Mouse (Mus musculus): ENCODE results near the gene Ntrk3. TPM values are rescaled to one million over a fixed set of nuclear protein-coding genes. Genes with fewer than 3 reads are reported as not detected.

Gene Ntrk3
- polyA plus RNA-seq, 1 experiment, result 91.5 TPM

DNA sequence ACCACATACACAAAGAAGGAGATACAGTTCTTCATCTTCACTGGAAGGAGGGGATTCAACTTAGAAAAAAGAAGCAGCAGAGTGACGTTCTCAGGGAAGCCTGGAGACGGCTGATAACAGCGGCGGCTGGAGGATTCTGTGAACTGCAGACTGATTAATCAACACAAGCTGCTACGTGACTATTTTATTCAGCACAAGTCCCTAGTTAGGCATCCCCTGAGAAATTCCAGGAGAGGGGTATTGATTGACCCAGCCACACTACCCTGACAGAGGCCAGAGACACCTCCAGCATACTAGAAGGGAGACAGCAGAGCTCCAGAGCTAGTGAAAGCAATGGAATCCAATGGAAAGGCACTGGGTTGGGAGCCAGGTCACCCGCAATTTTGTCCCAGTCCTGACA, 516.1 kb downstream of the Ntrk3 start:
- H3K4me1 ChIP-seq (ENCODE audit: control insufficient read depth, insufficient read depth, low read length), result no peaks in the 10 kb centered on the region
- H3K27ac ChIP-seq (ENCODE audit: insufficient read depth, low read length), result no peak overlapping the region
- WGBS, result 80% methylated on average over 6 of the region's 6 CpGs
- DNase-seq, result no peak
- TF ChIP-seq CTCF (IDR thresholded peaks at IDR 0.05; ENCODE audit: borderline replicate concordance, insufficient read depth, low read depth, low read length) (no peak), POLR2A (IDR thresholded peaks at IDR 0.05; ENCODE audit: borderline replicate concordance, insufficient read depth, low read length) (no peak)
- no peak overlapping the region for H3K4me3 ChIP-seq (replicated peaks; ENCODE audit: insufficient read depth, low read depth, low read length)
- H3K27me3 ChIP-seq (ENCODE audit: control insufficient read depth, insufficient read depth, low read length), result no peaks in the 10 kb centered on the region

- H3K4me1 ChIP-seq (ENCODE audit: control insufficient read depth, insufficient read depth, low read length), result no peaks in the 10 kb centered on the region
- H3K4me3 ChIP-seq (replicated peaks; ENCODE audit: insufficient read depth, low read depth, low read length), result no peak overlapping the region
- TF ChIP-seq POLR2A (IDR thresholded peaks at IDR 0.05; ENCODE audit: borderline replicate concordance, insufficient read depth, low read length) (no peak), CTCF (IDR thresholded peaks at IDR 0.05; ENCODE audit: borderline replicate concordance, insufficient read depth, low read depth, low read length) (no peak)
- no peak for DNase-seq
- no peak overlapping the region for H3K27ac ChIP-seq (ENCODE audit: insufficient read depth, low read length)
- H3K27me3 ChIP-seq (ENCODE audit: control insufficient read depth, insufficient read depth, low read length), result no peaks in the 10 kb centered on the region
- WGBS, result 50% methylated on average over 4 of the region's 4 CpGs
Observed at GRCm38 (mm10) chr7:78220949-78221348, 516.9 kb downstream of the Ntrk3 start.

DNA sequence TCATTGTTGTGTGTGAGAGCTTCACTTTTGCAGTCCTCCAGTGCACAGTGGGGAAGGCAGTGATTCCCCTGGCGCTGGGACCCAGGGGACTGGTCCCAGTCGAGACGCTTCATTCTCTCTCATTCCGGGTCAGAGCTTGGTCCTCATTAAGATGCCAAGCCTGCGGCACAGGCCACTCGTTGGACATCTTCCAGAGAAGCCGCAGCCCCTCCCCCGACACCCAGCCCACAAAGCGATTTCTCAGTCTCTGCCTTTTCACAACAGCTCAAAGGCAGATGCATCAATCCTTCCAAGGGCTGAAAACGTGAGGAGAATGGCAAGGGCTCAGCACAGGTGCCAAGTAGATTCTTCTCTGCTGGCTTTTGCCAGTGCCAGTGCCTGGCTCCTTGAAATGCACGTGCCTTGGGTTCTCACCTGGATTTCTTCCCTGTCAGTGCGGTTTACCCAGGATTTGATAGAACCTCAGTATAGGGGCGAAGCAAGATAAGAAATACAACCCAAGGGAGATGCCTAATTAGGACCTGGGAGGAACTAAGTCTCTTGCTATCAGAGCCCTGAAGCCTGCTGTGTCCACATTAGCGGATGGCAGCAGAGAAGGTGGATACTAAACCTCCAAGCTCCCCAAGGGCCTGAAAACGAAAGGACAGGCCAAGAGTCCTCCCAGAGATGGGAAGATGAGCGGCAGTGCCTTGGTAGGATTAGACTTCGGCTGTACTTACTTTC, 546.7 kb downstream of the Ntrk3 start:
- H3K27me3 ChIP-seq (ENCODE audit: control insufficient read depth, insufficient read depth, low read length), result no peaks in the 10 kb centered on the region
- DNase-seq, result peak; percentile 56 to 58
- H3K4me3 ChIP-seq (replicated peaks; ENCODE audit: insufficient read depth, low read depth, low read length), result no peak overlapping the region
- WGBS, result 28% methylated on average over 17 of the region's 17 CpGs
- TF ChIP-seq CTCF (IDR thresholded peaks at IDR 0.05; ENCODE audit: borderline replicate concordance, insufficient read depth, low read depth, low read length), result no peak
- no peak for TF ChIP-seq POLR2A (IDR thresholded peaks at IDR 0.05; ENCODE audit: borderline replicate concordance, insufficient read depth, low read length)
- no peak overlapping the region for H3K27ac ChIP-seq (ENCODE audit: insufficient read depth, low read length)
- peaks cover 5% of the 10 kb centered on the region for H3K4me1 ChIP-seq (ENCODE audit: control insufficient read depth, insufficient read depth, low read length)

DNA sequence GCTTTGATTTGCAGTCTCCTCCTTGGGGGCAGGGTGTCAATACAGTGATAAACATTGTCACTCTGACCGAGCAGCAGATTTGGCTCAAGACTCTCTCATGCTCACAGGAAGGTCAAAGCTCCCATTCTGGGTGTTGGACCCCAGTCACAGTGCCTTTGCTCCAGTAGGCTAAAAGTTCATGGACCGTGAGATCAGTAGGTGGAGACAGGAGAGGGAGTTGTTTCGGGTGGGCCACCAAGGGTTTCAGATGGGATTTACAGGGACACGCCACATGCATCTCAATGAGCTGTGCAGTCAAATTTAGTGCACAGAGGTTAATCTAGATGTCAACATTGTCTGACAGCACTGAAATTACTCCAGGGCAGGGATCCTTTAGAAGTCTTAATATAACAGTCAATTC, 552.2 kb downstream of the Ntrk3 start:
- no peak overlapping the region for H3K4me3 ChIP-seq (replicated peaks; ENCODE audit: insufficient read depth, low read depth, low read length)
- DNase-seq, result no peak
- no peaks in the 10 kb centered on the region for H3K4me1 ChIP-seq (ENCODE audit: control insufficient read depth, insufficient read depth, low read length)
- WGBS, result 80% methylated on average over 4 of the region's 4 CpGs
- no peak overlapping the region for H3K27ac ChIP-seq (ENCODE audit: insufficient read depth, low read length)
- no peaks in the 10 kb centered on the region for H3K27me3 ChIP-seq (ENCODE audit: control insufficient read depth, insufficient read depth, low read length)
- no peak for TF ChIP-seq CTCF (IDR thresholded peaks at IDR 0.05; ENCODE audit: borderline replicate concordance, insufficient read depth, low read depth, low read length)
- TF ChIP-seq POLR2A (IDR thresholded peaks at IDR 0.05; ENCODE audit: borderline replicate concordance, insufficient read depth, low read length), result no peak

DNA sequence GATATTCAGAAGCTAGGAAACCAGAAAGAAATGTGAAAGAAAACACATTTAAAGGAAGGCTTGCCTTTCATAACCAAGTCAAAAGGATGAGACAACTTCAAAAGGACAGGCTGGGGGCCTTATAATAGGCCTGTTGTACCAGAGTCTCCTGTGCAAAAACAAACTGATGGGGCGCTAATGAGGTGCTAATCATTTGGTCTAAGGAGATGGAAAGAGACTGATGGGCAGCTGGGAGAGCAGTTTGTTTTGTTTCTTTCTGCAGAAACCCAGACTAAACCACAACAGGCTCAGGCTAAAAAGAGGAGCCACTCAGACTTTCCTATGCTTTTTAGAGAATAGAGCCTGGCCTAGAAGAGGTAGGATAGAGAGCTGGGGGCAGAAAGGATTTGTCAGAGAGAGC, 554.4 kb downstream of the Ntrk3 start:
- 95% methylated on average over 1 of the region's 1 CpGs for WGBS

DNA sequence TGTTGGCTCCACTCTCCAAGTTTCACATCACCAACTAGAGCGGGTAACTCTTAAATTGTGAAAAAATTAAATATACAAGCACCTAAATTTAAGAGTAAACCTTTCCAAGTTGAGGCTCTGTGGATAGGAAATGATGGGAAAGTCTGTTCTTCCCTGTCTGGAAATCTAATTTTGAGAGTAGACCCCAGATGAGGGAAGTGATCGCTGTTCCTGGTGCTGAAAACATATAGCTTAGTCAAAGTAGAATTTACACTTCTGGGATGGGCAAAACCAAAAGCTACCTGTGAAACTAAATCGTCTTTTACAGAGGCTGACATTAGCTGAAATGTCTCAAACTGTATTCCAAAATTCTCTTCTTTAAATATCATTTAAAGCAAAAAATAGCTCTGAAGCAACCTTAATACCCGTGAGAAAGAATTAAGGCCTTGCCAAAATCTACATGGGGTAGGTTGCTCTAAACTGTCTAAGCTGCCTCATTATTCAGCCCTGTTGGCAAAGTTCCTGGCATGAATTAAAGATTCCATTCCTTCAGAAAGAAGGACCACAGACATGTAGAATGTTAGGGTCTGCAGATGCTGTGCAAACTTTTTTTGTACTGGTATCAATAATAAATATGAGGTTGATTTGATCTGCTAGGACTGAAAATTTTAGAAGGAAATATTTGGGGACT, 557.7 kb downstream of the Ntrk3 start:
- 69% methylated on average over 4 of the region's 4 CpGs for WGBS
- TF ChIP-seq CTCF (IDR thresholded peaks at IDR 0.05; ENCODE audit: borderline replicate concordance, insufficient read depth, low read depth, low read length), result no peak
- TF ChIP-seq POLR2A (IDR thresholded peaks at IDR 0.05; ENCODE audit: borderline replicate concordance, insufficient read depth, low read length), result no peak
- H3K27ac ChIP-seq (ENCODE audit: insufficient read depth, low read length), result no peak overlapping the region
- H3K27me3 ChIP-seq (ENCODE audit: control insufficient read depth, insufficient read depth, low read length), result no peaks in the 10 kb centered on the region
- no peaks in the 10 kb centered on the region for H3K4me1 ChIP-seq (ENCODE audit: control insufficient read depth, insufficient read depth, low read length)
- DNase-seq, result peak in 1 of 2 experiments; percentile 14
- no peak overlapping the region for H3K4me3 ChIP-seq (replicated peaks; ENCODE audit: insufficient read depth, low read depth, low read length)

More for the DNA sequence above, 554.4 kb downstream of the Ntrk3 start:
- H3K27ac ChIP-seq (ENCODE audit: insufficient read depth, low read length), result no peak overlapping the region
- H3K4me3 ChIP-seq (replicated peaks; ENCODE audit: insufficient read depth, low read depth, low read length), result no peak overlapping the region
- no peaks in the 10 kb centered on the region for H3K4me1 ChIP-seq (ENCODE audit: control insufficient read depth, insufficient read depth, low read length)
- no peak for TF ChIP-seq POLR2A (IDR thresholded peaks at IDR 0.05; ENCODE audit: borderline replicate concordance, insufficient read depth, low read length)
- no peak for TF ChIP-seq CTCF (IDR thresholded peaks at IDR 0.05; ENCODE audit: borderline replicate concordance, insufficient read depth, low read depth, low read length)
- DNase-seq, result no peak
- no peaks in the 10 kb centered on the region for H3K27me3 ChIP-seq (ENCODE audit: control insufficient read depth, insufficient read depth, low read length)

DNA sequence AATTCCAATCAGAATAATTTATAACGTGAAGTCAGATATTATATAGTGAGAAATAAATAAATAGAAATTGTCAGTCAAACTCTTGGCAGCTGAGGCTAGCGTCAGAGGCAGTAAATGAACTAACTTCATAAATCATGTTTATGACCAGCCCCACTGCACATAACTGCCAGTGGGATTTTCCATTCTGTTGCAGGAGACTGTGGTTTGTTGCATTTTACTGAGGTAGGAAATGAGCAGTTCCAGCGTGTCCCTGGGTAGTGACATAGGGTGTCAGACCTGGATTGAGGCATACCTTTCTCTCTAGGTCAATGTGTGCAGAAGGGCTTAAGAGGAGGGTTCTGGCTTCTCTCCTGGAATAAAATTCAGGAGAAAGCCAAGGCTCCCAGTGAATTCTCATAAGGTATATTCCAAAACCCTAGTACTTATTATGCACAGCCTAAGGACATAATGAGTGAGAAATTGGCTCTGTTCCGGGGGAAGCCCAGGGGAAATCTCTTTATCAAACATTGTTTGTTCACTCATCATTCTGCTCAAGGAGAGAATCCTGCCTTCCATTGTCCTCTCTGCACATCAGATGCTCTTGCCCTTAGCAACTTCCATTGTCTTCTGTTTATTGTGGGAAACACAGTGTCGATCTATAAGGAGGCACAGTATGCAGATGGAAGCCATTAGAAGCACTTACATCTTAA, 565.4 kb downstream of the Ntrk3 start:
- no peak for TF ChIP-seq POLR2A (IDR thresholded peaks at IDR 0.05; ENCODE audit: borderline replicate concordance, insufficient read depth, low read length)
- no peak for TF ChIP-seq CTCF (IDR thresholded peaks at IDR 0.05; ENCODE audit: borderline replicate concordance, insufficient read depth, low read depth, low read length)
- no peak overlapping the region for H3K27ac ChIP-seq (ENCODE audit: insufficient read depth, low read length)
- no peak overlapping the region for H3K4me3 ChIP-seq (replicated peaks; ENCODE audit: insufficient read depth, low read depth, low read length)
- no peaks in the 10 kb centered on the region for H3K4me1 ChIP-seq (ENCODE audit: control insufficient read depth, insufficient read depth, low read length)
- WGBS, result 78% methylated on average over 5 of the region's 5 CpGs
- H3K27me3 ChIP-seq (ENCODE audit: control insufficient read depth, insufficient read depth, low read length), result no peaks in the 10 kb centered on the region
- DNase-seq, result no peak

All from cerebellum, adult 2 months (tissue).